Mouse (Mus musculus): ENCODE data around the gene Hoxa2.

GRCm38 (mm10) chr6:52177806-52178205, 13.2 kb upstream of the Hoxa2 start:
- TF ChIP-seq CTCF (IDR thresholded peaks at IDR 0.05; ENCODE audit: low read depth): no peak
- no peak for TF ChIP-seq EP300 (IDR thresholded peaks at IDR 0.05; ENCODE audit: low read depth)

All from heart, postnatal 0 days (tissue).